Mouse (Mus musculus) heart, postnatal 0 days (tissue): ENCODE measurements around the gene Gchfr. TPM values are rescaled to one million over a fixed set of nuclear protein-coding genes. Genes with fewer than 3 reads are reported as not detected.

Experiments used
- ATAC-seq: fragments of 200-750 bp; cut with Nextera tagmentation; 2 replicates; pipeline ENCODE4 v1.8.0; 2017; ENCODE audit warnings: low read depth, moderate number of reproducible peaks, moderate library complexity; ENCODE audit not compliant: insufficient read depth
- DNase-seq: peaks from one replicate; pipeline ENCODE4 v3.0.0-alpha.2; 2016; ENCODE audit warnings: low spot score
- H3K27ac ChIP-seq: fragments of 300-500 bp; sonication (generic); 2 replicates; pipeline ENCODE4 v1.5.1; 2014; ENCODE audit warnings: low read depth, mild to moderate bottlenecking
- H3K27me3 ChIP-seq: fragments of 300-500 bp; sonication (generic); 2 replicates; pipeline ENCODE4 v1.6.1; 2014; ENCODE audit warnings: low read length, mixed read lengths; ENCODE audit not compliant: control insufficient read depth, insufficient read depth
- H3K36me3 ChIP-seq: fragments of 300-500 bp; sonication (generic); replicated peaks from 2 replicates; pipeline ENCODE4 v1.6.1; 2014; ENCODE audit warnings: low read length, mixed read lengths; ENCODE audit not compliant: control insufficient read depth, insufficient read depth
- H3K4me1 ChIP-seq: fragments of 300-500 bp; sonication (generic); 2 replicates; pipeline ENCODE4 v1.6.1; 2014; ENCODE audit warnings: antibody characterized with exemption; ENCODE audit not compliant: control insufficient read depth, insufficient read depth
- H3K4me2 ChIP-seq: fragments of 300-500 bp; sonication (generic); 2 replicates; pipeline ENCODE4 v1.6.1; 2014; ENCODE audit warnings: low read depth, mild to moderate bottlenecking, low read length, moderate library complexity
- H3K4me3 ChIP-seq: fragments of 300-500 bp; sonication (generic); 2 replicates; pipeline ENCODE4 v1.5.1; 2014; ENCODE audit warnings: low read depth, low read length
- H3K9ac ChIP-seq: fragments of 300-500 bp; sonication (generic); replicated peaks from 2 replicates; pipeline ENCODE4 v1.6.1; 2014; ENCODE audit warnings: low read depth, low read length, mixed read lengths
- H3K9me3 ChIP-seq: fragments of 300-500 bp; sonication (generic); replicated peaks from 2 replicates; pipeline ENCODE4 v1.6.1; 2016; ENCODE audit warnings: low read length; ENCODE audit not compliant: control insufficient read depth
- CTCF ChIP-seq: IDR thresholded peaks from 2 replicates; pipeline ENCODE4 v1.5.1; 2016; ENCODE audit warnings: antibody characterized with exemption, control low read depth, low read depth
- EP300 ChIP-seq: IDR thresholded peaks from 2 replicates; pipeline ENCODE4 v1.6.1; 2016; ENCODE audit warnings: antibody characterized with exemption, low read depth
- WGBS: fragments of 180-500 bp; shearing (Covaris S2); extraction: QIAGEN DNeasy Blood & Tissue Kit; methylation state at CpG from one replicate; pipeline ENCODE4 v1.1.7; 2014; 5-methylcytosine and 5-hydroxymethylcytosine counted together
- polyA plus RNA-seq: library from polyadenylated mRNA; unstranded; fragments of >200 nt; fragmentation: Nextera tagmentation; extraction: Ambion mirVana; gene quantifications from 2 replicates; pipeline ENCODE4 v1.2.1, GENCODE M21; 2015
- total RNA-seq: library from RNA; depleted of rRNA; stranded (reverse); fragments of >200 nt; gene quantifications from 2 replicates; pipeline ENCODE4 v1.2.3, GENCODE M21; 2014; ENCODE audit warnings: low replicate concordance

Gchfr gene
- total and polyA plus RNA-seq, 2 experiments from 2014 or later = 5.6 to 12.0 TPM

- ATAC-seq (peak; percentile 90), DNase-seq (peak; percentile 90)
- WGBS = 2% methylated on average over 51 of the region's 57 CpGs
- Histone ChIP-seq H3K4me3 (peak within 1 kb of the TSS; percentile 98), H3K36me3 (peaks cover 24% of the 10 kb centered on the region), H3K4me1 (peaks cover 17% of the 10 kb centered on the region), H3K27ac (peak within 1 kb of the TSS; percentile 77), H3K27me3 (no peaks in the 10 kb centered on the region), H3K9me3 (no peaks in the 10 kb centered on the region), H3K9ac (peak within 1 kb of the TSS; percentile 96), H3K4me2 (peak within 1 kb of the TSS; percentile 95)
- TF ChIP-seq EP300 = no peak
- TF ChIP-seq CTCF = no peak
Observed at GRCm38 (mm10) chr2:119156681-119157572, 10.6 kb upstream of the Gchfr start, which contains the start of gene Rmdn3. TSS of gene Rmdn3 (minus strand) at chr2:119157034.

GRCm38 (mm10) chr2:119157836-119158235, 9.7 kb upstream of the Gchfr start:
- no peak for ATAC-seq
- Histone ChIP-seq H3K9ac (no peak overlapping the region), H3K9me3 (no peaks in the 10 kb centered on the region), H3K4me2 (no peak overlapping the region), H3K36me3 (peaks cover 15% of the 10 kb centered on the region), H3K4me1 (peaks cover 17% of the 10 kb centered on the region), H3K4me3 (no peak overlapping the region), H3K27me3 (no peaks in the 10 kb centered on the region), H3K27ac (no peak overlapping the region)
- no peak for DNase-seq
- TF ChIP-seq EP300 = no peak
- TF ChIP-seq CTCF = no peak

DNA sequence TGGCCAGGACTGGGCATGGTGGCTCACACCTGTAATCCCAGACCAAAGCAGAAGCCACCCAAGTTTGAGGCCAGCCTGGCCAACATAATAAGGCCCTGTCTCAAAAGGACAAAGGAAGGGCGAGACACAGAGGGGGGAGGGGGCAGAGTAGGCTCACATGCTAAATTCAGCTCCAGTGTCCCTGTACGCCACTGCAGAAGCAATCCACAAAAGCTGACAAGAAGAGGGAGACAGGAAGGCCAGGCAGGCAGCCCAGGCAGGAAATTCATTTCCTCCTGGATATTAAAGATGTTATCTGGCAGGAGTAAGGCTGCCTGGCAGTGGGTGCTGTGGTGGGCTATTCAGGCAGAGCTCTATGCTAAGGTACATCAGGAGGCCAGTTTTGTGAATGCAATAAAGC, 6.3 kb upstream of the Gchfr start:
- H3K9ac ChIP-seq = no peak overlapping the region; the same call in 1 of the 2 replicates
- no peaks in the 10 kb centered on the region for H3K9me3 ChIP-seq
- 0 out of 2 replicates have a peak, but pooled peaks cover 9% of the 10 kb centered on the region for H3K27me3 ChIP-seq
- TF ChIP-seq EP300 (no peak), CTCF (no peak)
- DNase-seq (peak; percentile 39), ATAC-seq (peak; percentile 37; the same call in 1 of the 2 replicates)
- H3K4me2 ChIP-seq = no peak overlapping the region
- H3K27ac ChIP-seq = peak overlapping the region; percentile 70
- H3K36me3 ChIP-seq = no peaks in the 10 kb centered on the region
- no peak overlapping the region for H3K4me3 ChIP-seq
- WGBS = 4% methylated on average over 2 of the region's 2 CpGs
- peaks cover 9% of the 10 kb centered on the region; the same call in 1 of the 2 replicates for H3K4me1 ChIP-seq

DNA sequence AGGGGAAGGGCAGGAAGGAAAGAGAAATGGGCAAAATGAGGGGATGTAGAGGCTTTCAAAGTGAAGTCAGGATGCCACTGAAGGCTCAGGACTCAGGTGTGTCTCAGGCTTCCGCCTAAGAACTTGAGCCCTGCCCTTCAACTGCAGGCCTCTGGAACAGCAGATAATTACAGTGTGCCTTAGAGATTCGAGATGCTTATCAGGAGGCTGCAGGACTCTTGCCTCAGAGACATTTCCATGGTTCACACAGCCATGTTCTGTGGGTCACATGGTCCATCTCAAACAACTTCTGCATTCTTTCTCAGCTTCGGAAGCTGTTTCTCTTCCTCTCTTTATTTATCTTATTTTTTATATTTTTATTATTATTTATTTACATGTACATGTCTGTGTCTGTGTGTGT, 4.4 kb upstream of the Gchfr start:
- no peak for TF ChIP-seq CTCF
- 57% methylated on average over 3 of the region's 3 CpGs for WGBS
- Histone ChIP-seq H3K4me1 (peaks cover 14% of the 10 kb centered on the region), H3K27me3 (peaks cover 9% of the 10 kb centered on the region; the same call in 1 of the 2 replicates), H3K9ac (no peak overlapping the region), H3K4me2 (no peak overlapping the region), H3K9me3 (no peaks in the 10 kb centered on the region), H3K4me3 (no peak overlapping the region), H3K27ac (no peak overlapping the region), H3K36me3 (no peaks in the 10 kb centered on the region)
- ATAC-seq (no peak), DNase-seq (no peak)

DNA sequence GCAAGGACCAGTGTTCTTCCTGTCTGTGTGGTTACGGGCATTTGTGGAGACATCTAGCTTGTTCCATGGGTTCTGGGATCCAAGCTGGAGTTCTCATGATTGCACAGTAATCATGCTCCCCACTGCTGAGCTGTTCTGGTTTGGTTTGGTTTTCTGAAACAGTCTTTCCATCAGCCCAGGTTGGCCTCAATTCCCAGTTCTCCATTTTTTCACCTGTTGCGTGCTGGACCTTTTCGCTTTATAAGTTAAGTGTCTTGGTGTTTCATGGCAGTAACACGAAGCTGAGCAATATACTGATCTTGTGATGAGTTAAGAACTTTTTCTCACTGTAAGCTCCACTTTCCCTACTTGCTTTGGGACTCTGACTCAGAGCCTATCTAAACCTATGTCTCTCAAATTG, 3.6 kb upstream of the Gchfr start:
- WGBS = 78% methylated on average over 4 of the region's 4 CpGs
- TF ChIP-seq CTCF (no peak), EP300 (no peak)
- Histone ChIP-seq H3K9ac (no peak overlapping the region), H3K4me3 (no peak overlapping the region), H3K4me2 (no peak overlapping the region), H3K27ac (no peak overlapping the region), H3K4me1 (peaks cover 14% of the 10 kb centered on the region), H3K9me3 (no peaks in the 10 kb centered on the region), H3K27me3 (peaks cover 9% of the 10 kb centered on the region; the same call in 1 of the 2 replicates), H3K36me3 (no peaks in the 10 kb centered on the region)
- no peak for ATAC-seq
- DNase-seq = no peak
